Mouse (Mus musculus) adrenal gland, adult 2 months (tissue): Measurements from ENCODE around the gene Ndufs3. TPM values are rescaled to one million over a fixed set of nuclear protein-coding genes. Genes with fewer than 3 reads are reported as not detected.
"Not testable (repeated sequence)": the region's sequence is repeated elsewhere in the genome, so short reads cannot be mapped to it uniquely, and the experiment has no call there.

ENCODE experiments used
- DNase-seq: peaks from one replicate; pipeline ENCODE4 v3.0.0; 2021
- polyA plus RNA-seq: library from polyadenylated mRNA; depleted of rRNA; stranded (reverse); fragments of >200 nt; gene quantifications from 2 replicates; pipeline ENCODE4 v1.2.3, GENCODE M21; 2012
- total RNA-seq, 2 experiments: library from RNA; stranded (reverse); gene quantifications; 2 replicates each; pipeline ENCODE4 v1.2.3; 2021

The Ndufs3 gene
- total and polyA plus RNA-seq, 3 experiments: 176 to 401 (median 337) TPM

DNA sequence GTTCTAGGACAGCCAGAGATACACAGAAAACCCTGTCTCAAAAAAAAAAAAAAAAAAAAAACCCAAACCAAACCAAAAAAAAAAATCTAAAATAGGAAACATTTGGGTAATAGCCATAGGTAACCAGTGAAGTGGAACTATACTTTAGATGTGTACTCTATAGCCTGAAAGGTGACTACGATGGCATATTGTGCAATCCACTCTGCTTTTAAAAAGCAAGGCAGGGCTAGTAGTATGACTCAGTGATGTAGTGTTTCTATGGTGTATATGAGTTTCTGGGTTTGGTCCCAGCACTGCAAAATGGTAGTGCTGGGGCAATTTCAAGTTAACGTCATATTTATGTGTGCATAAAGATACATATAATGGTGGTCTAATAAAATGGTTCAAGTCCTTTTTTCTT lies 2.1 kb upstream of the Ndufs3 start:
- DNase-seq: no peak

DNA sequence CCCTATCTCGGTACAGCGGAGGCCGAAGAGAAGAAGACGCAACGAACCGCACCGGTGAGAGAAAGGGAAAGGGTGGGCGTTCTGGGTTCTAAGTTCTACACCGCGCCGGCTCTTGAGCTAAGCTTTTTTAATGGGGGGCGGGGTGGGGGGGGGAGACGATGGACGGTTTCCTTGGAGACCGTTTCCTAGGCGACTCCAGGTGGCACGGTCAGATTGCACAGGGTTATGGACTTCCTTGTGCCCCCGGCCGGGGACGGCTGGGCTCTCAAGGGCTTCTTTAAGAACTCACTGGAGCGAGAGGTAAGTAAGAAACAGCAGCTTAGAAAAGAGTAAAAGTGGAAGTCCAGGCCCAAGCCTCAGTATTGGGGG lies 213 bp upstream of the Ndufs3 start:
- no peak for DNase-seq

DNA sequence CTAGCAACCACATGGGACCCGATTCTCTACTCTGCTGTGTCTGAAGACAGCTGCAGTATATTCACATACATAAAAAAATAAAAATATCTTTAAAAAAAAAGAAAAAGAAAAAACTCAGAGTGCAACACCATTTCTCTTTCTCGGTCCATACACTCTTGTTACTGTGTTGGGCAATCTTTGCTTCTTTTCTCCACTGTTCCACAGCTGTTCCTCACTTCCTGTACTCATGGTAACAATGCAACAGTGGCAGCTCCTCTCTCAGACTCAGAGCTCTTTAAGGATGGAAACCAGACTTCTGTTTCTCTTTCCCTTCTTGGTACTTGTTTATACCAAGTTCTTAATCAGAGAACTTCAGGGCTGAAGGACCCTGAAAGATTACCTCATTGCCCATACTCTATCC lies 1.2 kb downstream of the Ndufs3 start:
- no peak for DNase-seq

DNA sequence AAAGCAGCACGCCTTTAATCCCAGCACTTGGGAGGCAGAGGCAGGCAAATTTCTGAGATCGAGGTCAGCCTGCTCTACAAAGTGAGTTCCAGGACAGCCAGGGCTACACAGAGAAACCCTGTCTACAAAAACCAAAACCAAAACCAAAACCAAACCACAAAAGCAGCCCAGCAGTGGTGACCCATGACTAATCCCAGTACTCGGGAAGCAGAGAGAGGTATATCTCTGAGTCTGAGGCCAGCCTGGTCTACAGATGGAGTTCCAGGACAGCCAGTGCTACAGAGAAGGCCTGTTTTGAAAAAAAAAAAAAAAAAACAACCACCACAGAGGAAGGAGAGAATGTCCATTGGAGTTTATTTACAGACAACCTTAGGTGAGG lies 10.3 kb downstream of the Ndufs3 start:
- not testable (repeated sequence) for DNase-seq

DNA sequence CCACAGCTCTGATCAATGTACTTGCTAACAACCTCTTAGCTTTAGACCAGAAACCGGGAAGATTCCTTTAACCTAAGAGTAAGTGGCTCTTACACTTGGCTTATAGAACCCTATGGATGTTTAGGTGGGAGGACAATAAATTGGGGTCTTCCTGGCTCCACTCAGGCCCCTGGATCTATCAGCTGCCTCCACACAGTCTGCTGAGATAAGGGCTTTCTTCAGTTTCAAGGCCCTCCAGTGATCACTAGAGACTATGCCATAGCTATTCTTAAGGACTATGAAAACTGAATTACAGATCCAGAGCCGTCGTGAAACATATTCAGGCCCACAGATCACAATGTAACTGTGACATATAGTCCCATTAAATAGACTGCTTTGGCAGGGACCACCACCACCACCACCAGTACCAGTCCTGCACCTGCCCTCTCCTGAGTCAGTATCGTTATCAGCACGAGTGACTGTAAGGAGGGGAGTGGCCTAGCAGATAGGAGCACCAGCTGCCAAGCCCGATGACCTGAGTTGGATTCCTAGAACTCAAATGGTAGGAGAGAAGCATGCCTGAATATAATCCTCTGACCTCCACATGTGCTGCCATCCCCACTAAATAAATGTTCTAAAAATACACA lies 10.8 kb downstream of the Ndufs3 start:
- DNase-seq: no peak

DNA sequence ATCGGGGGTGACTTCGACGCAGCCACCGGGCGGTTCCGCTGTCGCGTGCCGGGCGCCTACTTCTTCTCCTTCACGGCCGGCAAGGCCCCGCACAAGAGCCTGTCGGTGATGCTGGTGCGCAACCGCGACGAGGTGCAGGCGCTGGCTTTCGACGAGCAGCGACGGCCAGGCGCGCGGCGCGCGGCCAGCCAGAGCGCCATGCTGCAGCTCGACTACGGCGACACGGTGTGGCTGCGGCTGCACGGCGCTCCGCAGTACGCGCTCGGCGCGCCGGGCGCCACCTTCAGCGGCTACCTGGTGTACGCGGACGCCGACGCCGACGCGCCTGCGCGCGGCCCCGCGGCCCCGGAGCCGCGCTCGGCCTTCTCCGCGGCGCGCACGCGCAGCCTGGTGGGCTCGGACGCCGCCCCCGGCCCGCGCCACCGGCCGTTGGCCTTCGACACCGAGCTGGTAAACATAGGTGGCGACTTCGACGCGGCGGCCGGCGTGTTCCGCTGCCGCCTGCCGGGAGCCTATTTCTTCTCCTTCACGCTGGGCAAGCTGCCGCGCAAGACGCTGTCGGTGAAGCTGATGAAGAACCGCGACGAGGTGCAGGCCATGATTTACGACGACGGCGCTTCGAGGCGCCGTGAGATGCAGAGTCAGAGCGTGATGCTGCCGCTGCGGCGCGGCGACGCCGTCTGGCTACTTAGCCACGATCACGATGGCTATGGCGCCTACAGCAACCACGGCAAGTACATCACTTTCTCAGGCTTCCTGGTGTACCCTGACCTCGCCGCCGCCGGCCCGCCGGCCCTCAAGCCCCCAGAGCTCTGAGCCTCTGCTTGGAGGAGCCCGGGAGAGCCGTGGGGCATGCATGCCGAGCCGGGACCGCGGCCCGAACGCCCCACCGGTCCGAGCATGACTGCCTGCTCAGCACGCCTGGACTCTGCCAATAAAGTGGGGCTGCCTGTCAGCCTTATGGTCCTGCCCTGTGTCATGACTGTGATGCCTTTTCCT lies 14.8 kb downstream of the Ndufs3 start:
- DNase-seq: peak; percentile 62

DNA sequence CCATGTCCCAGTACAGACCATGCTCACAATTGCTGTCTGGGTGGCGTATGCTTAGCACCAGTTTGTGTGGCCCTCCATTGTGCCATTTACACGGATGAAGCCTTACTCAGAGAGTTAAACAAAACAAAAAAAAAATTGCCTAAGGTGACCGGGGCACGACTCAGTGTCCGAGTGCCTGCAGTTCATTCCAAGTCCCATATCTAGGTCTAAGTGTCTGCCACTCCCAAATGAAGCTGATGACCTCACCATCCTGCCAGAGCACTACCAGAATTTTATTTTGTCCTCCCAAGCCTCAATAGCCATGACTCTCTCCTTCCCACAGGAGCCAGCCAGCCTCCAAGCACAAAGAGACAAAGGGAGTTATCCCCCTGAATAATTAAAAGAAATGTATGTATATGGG lies 17.0 kb downstream of the Ndufs3 start:
- no peak for DNase-seq

DNA sequence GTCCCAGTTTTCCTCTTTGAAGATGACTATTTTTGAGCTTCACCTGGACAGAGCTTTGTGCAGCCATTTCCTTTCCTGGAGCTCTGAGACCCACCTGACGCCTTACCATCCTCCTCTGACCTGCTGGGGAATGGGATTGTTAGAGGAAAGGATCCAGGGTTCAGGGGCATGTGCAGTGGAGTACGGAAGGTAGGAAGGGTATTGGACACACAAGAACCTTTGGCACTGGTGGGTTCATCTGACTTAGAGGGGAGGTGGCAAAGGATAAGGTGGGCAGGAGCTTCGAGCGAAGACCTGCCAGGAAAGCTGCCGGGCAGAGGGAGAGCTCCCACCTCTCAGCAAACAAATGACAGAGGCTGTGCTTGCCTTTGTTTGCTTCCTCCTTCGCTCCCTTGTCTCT lies 18.2 kb downstream of the Ndufs3 start:
- DNase-seq: no peak

DNA sequence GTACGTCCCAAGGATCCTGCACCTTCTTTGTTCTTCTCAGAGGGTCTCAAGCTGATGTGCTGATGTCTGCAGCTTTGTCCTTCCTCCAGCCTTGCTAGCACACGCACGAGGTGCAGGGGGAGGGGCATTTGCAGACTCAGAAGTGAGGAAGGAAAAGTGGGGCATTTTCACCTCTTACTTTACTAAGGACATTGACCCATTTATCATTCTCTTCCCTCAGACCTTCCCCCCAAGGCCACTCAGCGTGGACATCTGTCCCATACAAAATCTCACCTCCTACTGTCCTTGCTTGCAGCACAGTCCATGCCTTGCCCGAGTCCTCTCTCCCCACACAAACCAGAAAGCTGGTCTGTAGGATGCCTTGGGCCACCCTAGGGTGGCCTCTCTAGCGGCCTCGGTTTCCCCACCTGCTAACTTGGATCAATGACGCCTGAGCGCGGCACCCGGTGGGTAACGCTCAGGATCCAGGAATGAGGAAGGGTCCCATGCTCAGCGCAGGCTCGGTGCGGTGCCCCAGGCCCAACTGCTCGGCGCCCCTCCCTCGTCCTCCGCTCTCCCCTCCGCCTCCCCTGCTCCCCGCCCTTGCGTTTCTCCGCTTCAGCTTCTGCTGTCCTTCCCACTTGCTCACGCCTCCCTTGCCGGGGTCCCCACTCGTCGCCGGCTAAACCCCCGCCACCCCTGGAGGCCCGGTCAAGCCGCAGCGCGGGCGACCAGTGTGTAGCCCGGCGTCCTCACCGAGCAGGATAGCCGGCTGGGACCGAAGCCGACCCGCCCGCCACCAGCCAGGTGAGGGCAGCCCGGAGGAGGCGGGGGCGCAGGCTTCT lies 19.2 kb downstream of the Ndufs3 start, which contains the start of gene C1qtnf4:
TSS of gene C1qtnf4 (plus strand) at position 643 of the 824 bp plus-strand sequence.
- peak; percentile 35 for DNase-seq

DNA sequence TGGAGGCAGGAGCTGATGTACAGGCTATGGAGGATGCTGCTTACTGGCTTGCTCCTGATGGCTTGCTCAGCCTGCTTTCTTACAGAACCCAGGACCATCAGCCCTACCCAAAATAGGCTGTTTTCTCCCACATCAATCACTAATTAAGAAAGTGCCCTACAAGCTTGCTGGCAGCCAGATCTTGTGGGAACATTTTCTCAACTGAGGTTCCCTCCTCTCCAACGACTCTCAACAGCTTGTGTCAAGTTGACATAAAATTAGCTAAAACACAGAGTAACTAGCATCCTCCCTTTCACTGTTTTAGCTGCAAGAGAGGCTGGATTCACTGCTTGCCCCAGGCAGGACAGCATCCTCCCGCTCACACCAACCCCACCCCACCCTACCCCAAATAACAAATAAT lies 22.8 kb downstream of the Ndufs3 start:
- DNase-seq: no peak

DNA sequence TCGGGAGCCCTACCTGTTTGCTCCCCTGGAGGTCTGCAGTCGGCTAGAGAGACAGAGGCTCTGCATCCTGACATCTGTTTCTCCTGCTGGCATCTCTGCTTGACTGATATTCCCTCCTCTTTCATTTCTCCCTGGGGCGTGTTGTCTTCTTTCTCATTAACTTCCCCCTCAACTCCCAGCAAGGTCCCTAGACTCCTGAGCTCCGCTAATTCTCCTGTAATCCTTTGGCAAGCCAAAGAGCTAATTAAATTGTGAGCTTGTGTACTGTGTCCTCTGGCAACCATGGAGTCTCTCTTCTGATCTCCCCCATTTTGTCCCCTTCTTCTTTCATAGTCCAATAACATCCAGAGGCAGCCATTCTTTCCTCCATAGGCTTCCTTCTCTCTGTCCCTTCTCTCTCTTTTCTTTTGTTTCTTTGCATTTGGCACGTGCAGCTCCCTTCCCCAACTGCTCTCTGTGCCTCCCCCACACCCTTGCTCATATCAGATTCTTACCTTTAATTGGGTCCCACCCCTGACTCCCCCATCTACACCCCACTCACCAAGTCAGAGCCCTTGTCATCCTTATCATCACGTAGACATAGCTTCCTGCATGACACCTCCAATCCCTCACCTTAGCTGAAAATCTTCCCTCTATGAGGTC lies 24.4 kb downstream of the Ndufs3 start:
- DNase-seq: no peak

DNA sequence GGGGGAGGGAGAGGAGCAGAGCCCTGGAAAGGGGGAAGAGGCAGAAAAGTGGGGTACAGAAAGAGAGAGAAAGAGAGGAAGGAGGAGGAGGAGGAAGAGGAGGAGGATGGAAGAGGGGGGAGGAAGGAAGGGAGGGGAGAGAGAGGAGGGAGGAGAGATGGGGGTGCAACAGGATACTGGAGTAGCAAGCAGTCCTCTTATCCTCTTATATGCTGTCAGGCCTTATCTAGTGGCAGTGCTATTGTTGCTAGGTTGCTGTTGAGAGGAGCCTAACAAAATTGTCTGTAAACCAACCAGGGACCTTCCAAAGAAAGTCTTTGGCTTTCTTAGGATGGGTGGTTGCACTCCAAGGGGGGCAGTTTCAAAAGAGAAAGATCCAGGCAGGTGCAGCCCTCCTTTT lies 25.2 kb downstream of the Ndufs3 start:
- DNase-seq: no peak

DNA sequence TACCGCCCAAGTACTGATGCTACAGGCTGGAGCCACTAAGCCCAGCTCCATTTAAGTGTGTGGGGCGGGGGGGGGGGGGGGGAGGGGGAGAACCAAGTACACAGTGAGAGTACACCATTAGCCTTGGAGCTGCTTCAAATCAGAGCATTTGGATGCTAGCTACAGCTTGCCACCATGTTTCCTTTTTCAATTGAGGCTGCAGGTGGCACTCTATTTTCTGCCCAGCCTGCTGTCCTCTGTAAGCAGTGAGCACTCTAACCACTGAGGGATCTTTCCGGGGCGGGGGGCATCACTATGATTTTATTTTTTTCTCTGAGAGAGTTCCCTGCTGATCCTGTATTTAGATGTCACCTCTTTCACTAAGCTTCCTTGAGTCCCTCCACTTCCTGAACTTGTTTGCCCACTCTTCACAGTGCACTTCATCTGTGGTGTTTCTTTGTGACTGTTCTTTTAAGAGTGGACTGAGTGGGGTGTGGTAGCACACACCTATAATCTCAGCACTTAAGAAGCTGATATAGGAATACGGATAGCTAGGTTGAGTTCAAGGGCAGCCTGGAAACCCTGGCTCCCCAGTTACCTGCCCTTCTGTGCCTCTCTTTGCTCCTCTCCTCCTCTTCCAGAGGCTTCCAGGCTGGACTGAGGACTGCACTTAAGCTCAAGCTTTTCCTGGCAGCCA lies 26.9 kb downstream of the Ndufs3 start:
- DNase-seq: no peak

DNA sequence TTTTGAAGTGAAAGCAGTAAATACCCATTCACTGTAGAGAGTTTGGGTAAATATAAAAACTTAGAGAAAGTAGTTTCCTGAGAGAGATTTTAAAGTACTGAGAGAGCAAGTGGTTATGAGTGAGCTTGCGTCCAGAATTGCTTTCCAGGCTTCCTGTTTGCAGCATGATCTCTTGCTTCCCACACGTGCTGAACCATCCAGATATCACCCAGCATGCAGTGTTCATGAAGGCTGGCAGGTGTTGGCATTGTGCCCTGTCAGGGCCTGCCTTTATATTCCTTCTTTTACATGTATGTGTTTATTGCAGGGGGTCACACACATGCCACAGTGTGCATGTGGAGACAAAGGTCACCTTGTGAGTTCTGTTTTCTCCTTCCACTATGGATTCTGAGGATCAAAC lies 29.4 kb downstream of the Ndufs3 start:
- DNase-seq: no peak

DNA sequence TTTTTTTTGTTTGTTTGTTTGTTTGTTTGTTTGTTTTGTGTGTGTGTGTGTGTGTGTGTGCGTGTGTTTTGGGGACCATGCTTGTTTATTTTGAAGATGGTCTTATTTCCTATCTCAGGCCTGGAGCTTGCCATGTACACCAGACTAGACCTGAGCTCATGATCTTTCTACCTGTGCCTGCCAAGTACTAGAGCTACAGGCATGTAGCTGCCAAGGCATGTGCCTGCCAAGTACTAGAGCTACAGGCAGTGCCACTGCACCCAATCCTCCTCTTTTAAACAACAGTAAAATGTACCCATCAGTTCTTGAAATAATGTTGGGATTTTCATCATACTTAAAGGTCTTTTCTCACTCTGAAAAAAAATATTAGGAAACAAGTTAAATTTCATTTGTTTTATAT lies 30.6 kb downstream of the Ndufs3 start:
- DNase-seq: no peak

DNA sequence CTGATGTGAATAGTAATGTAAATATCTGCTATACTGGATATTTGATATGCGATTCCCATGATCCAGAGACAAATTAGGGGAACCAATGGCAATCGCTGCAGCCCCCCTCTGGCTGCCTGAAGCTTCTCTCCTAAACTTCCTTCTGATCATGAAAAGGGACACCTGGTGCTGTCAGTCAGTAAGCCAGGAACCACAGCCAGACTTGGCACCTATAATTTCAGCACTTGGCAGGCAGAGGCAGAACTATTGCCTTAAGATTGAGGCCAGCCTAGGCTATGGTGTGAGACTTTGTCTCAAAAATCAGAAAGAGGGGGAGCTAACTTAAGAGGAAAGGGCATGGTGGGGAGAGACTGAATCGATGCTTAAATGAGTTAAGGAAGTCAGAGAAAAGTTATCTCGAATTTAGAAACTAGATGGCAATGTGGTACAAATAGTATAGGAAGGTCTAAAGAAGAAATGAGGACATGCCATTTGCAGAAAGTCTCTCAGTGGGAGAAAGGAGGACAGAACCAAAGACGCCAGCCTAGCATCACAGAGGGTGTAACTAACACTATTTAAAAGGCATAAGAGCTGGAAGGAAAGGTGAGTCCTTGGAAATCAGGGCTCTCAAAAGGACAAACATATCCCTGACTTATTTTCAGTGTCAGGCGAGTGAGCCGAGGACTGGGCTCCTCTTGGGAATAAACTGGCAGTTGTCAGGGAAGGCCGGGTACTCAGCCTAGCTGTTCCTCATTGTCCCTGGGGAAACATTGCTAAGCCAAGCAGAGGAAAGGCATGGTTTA lies 33.3 kb downstream of the Ndufs3 start:
- peak; percentile 18 for DNase-seq

DNA sequence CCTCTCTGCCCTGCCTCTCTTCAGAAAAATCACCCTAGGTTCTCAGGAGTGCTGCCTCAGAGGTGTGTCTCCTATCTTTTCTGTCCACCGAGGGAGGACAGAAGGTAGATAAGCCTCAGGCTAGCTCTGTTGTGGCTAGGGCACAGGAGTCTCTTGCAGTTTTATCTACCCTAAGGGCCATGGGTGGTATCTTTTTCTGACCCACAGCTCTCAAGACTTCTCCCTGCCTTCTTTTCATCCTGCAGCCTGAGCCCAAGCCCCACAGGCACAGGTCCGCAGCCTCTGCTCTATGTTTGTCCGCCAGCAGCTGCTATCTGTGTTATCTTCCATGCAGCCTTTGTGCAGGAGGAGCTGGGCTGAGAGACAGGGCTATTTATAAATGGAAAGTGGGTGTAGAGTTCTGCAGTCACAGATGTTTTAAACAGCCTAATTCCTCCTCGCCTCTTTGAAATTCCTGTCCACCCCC lies 34.5 kb downstream of the Ndufs3 start:
- no peak for DNase-seq

DNA sequence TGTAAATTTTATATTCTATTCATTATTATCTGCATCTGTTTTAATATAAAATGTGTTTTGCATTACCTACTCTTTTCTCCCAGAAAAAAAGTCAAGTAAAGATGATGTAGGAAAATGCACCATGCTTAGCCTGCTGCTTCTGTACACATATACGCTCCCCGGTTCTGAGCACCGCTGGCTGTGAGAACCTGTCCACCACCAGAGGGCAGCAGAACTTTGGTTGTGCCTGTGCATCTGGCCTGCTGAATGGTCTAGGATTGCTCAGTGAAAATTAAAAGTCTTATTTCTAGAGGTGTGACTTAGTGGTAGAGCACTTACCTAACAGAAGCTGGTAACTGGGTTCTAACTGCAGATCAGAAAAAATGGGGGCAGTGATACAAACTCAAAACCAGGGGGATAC lies 38.1 kb downstream of the Ndufs3 start:
- peak; percentile 81 for DNase-seq

DNA sequence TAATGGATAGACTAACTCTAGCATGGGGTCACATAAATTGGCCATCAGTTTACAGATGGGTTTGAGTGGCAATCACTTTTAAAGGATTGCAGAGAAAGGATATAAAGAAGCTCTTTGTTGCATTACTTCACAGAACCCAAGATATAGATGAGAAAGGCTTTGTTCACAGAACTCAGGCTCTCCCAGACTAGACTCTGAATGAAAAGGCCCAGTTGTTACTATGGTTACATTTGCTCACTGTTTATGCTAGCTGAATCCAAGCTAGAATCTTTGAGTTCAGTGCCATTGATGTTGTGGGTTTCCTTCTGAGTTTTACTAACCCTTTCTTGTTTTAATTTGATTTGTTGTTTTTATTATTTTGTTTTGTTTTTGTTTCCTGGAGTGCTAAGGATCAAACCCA lies 40.4 kb downstream of the Ndufs3 start:
- no peak for DNase-seq

DNA sequence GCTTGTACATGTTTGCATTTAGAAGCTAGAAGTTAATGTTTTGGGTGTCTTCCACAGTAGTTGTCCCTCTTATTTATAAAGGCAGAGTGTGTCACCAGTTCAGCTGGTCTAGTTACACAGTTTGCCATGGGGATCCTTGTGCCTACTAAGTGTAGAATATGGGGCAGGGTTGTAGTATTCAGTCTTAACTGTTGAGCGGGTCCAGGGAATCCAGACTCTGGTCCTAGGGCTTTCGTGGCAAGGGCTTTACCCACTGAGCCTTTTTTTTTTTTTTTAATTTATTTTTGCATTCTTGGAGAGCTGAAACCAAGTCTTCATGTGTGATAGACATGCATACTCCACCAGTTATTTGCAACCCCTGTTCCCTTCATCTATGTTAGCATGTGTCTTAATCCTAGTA lies 43.1 kb downstream of the Ndufs3 start:
- no peak for DNase-seq

DNA sequence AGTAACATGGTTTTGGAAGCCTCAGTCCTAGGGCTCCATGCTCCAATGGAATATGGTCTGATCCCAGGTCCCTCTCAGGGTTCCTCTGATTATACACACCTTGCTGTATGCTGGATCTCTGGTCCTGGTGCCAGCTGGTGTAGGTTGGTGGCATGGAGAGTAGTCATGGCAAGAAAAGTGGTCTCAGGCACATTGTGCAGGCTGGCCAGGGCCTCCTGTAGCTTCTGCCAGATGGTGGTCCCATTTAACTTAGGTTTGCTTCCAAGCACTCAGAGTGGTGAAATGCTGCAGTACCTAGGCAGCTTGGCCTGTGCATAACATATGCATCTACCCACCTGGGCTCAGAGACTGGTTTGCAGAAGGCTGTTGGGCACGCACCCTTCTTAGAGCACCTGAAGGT lies 54.2 kb downstream of the Ndufs3 start:
- no peak for DNase-seq
